Mouse (Mus musculus): ENCODE measurements around the gene Gnl2.

DNA sequence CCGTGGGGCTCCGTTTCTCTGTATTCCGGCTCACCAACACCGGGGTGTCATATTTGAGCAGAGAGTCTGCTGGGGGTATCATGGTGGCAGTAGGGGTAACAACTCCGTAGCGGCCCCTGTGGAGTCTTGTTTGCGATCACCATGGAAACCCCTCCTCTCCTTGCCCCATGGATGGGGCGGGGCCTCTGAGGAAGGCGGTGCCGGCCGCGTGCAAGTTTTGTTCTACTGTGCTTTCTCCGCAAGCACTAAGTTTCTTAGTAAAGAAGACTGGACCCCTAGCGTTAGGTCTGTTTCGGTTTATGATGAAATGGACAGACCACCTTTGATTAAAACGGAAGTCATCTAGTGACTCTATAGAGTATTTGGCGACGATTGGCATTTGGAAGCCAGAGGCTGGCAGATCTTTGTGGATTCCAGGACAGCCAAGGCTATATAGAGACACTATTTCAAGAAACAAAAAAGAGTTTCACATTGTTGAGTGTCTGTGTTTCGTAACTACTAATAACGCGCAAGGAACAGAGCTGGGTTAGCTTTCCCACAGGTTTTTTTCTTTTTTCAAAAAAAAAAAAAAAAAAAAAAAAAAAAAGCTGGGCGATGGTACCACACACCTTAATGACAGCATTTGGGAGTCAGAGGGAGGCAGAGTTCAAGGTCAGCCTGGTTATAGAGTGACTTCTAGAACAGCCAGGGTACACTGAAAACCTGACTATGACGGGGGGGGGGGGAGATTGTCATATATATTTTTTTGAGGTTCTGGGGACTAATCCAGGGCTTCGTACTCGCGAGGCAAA, 49.3 kb downstream of the Gnl2 start, which contains the start of gene Dnali1:
- no peak for TF ChIP-seq CTCF (conservative IDR thresholded peaks at IDR 0.05; ENCODE audit: low read length)
- no peak for TF ChIP-seq NANOG (IDR thresholded peaks at IDR 0.05; ENCODE audit: borderline replicate concordance, low read length)
- no peak for TF ChIP-seq POU5F1 (IDR thresholded peaks at IDR 0.05; ENCODE audit: borderline replicate concordance, low read length)

Measured in E14TG2a.4 (cell line).